Mouse (Mus musculus): ENCODE data around the gene Tubd1. TPM values are rescaled to one million over a fixed set of nuclear protein-coding genes. Genes with fewer than 3 reads are reported as not detected.
A peak's percentile ranks its signal among the peaks of the same experiment; 100 is the strongest.
"Not testable (repeated sequence)": the region's sequence is repeated elsewhere in the genome, so short reads cannot be mapped to it uniquely, and the experiment has no call there.

Gene Tubd1
- polyA plus RNA-seq (2015; fragmentation: Nextera tagmentation; extraction: Ambion mirVana) = 7.6 and 7.8 TPM in 2 replicates

DNA sequence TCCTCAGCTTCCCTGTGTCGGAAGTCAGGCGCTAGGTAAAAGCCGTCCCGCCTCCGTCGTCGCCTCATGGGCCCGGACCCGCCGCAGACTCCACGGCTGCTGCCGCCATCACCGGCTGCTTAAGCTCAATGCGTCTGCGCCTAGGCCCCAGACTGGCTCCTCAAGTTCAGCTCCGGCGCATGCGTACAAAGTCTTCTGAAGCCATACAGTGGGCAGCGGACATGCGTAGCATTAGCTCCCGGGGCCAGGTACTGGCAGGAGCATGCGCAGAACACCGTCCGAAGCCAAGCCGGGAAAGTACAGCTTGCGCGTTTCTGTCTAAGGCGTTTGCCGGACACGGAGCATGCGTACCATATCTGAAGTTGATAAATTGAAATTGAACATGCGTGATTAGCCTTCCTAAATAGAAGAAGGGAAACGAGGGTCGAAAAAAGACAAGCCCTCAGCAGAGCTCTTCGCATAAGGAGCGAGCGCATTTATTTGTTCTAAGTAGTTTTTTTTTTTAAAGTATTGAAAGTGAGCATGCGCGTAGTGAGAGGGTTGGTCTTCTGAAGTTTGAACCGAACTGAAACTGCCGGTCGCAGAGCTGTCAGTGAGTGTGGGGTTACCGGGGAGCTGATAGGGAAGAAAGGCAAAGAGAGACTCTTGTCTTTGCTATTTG lies at the start of gene Tubd1, which contains the start of gene Rps6kb1:
Tubd1 (plus strand) TSS at position 353 of the 661 bp plus-strand sequence.
Rps6kb1 (minus strand) TSS at position 167 of the 661 bp plus-strand sequence.
- Histone ChIP-seq H3K36me3 (peaks cover 5% of the 10 kb centered on the region), H3K9me3 (no peaks in the 10 kb centered on the region), H3K27ac (peak within 1 kb of the TSS; percentile 91), H3K27me3 (no peaks in the 10 kb centered on the region), H3K9ac (peak within 1 kb of the TSS; percentile 97), H3K4me2 (peak within 1 kb of the TSS; percentile 85), H3K4me1 (replicated peaks) (peaks cover 29% of the 10 kb centered on the region), H3K4me3 (peak within 1 kb of the TSS; percentile 94)
- WGBS = under 1% methylated on average over 43 of the region's 43 CpGs
- ATAC-seq (ENCODE audit: low FRiP score) = peak; percentile 98

GRCm38 (mm10) chr11:86497356-86497755 lies 47.4 kb upstream of the Tubd1 start:
- H3K36me3 ChIP-seq = peaks cover 30% of the 10 kb centered on the region
- H3K27me3 ChIP-seq = no peaks in the 10 kb centered on the region
- WGBS = 97% methylated on average over 1 of the region's 1 CpGs
- no peak overlapping the region for H3K4me2 ChIP-seq
- H3K9me3 ChIP-seq = no peaks in the 10 kb centered on the region
- H3K4me1 ChIP-seq (replicated peaks) = no peaks in the 10 kb centered on the region
- H3K4me3 ChIP-seq = no peak overlapping the region
- ATAC-seq (ENCODE audit: low FRiP score) = no peak
- H3K27ac ChIP-seq = no peak overlapping the region
- no peak overlapping the region for H3K9ac ChIP-seq

GRCm38 (mm10) chr11:86497908-86498307 lies 46.9 kb upstream of the Tubd1 start:
- Histone ChIP-seq H3K36me3 (peaks cover 32% of the 10 kb centered on the region), H3K4me3 (no peak overlapping the region), H3K27ac (no peak overlapping the region), H3K9me3 (no peaks in the 10 kb centered on the region), H3K4me1 (replicated peaks) (no peaks in the 10 kb centered on the region), H3K9ac (no peak overlapping the region), H3K4me2 (no peak overlapping the region), H3K27me3 (no peaks in the 10 kb centered on the region)
- 74% methylated on average over 3 of the region's 3 CpGs for WGBS
- no peak for ATAC-seq (ENCODE audit: low FRiP score)

DNA sequence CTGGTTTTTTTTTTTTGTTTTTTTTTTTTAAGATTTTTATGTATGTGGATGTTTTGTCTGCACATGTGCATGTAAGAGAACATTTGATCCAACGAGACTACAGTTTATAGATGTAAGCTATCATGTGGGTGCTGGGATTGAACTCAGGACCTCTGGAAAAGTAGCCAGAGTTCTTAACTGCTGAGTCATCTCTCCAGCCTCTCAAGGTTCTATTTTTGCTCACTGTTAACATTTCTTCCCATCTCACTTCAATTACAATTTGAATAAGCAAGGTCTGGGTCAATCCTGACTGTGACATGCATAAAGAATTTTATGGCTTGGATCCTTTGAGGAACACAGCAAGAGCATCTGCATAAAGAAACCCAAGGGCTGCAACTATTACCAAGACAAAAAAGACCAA lies 44.0 kb upstream of the Tubd1 start:
- Histone ChIP-seq H3K4me3 (no peak overlapping the region), H3K27me3 (no peaks in the 10 kb centered on the region), H3K4me1 (replicated peaks) (no peaks in the 10 kb centered on the region), H3K36me3 (peaks cover 43% of the 10 kb centered on the region), H3K4me2 (no peak overlapping the region), H3K9ac (no peak overlapping the region), H3K27ac (no peak overlapping the region), H3K9me3 (no peaks in the 10 kb centered on the region)
- WGBS = 92% methylated on average over 1 of the region's 1 CpGs
- ATAC-seq (ENCODE audit: low FRiP score) = no peak

- Histone ChIP-seq H3K27me3 (no peaks in the 10 kb centered on the region), H3K36me3 (peaks cover 56% of the 10 kb centered on the region), H3K4me2 (no peak overlapping the region), H3K27ac (no peak overlapping the region), H3K4me3 (no peak overlapping the region), H3K9ac (no peak overlapping the region), H3K9me3 (no peaks in the 10 kb centered on the region), H3K4me1 (replicated peaks) (no peaks in the 10 kb centered on the region)
- 97% methylated on average over 2 of the region's 2 CpGs for WGBS
- ATAC-seq (ENCODE audit: low FRiP score) = no peak
Measured at GRCm38 (mm10) chr11:86503121-86503520, 41.7 kb upstream of the Tubd1 start.

DNA sequence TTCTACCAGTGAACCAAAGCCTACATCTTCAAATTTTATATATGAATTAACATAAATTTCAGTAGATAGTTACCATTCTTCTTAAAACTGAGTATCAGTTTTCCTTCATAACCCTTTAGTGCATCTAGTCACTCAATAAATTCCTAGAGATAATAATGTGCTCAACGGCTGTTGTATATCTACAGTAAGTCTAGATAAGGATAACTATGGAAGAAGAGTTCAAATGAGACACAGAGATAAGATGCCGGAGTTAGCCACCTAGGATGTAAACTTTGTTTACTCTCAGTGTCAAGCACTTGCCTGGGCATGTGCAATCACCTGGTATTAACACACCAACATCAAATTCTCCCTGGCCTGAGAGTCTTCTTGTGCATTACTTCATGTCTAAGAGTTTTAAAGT lies 37.5 kb upstream of the Tubd1 start:
- ATAC-seq (ENCODE audit: low FRiP score) = no peak
- Histone ChIP-seq H3K9ac (no peak overlapping the region), H3K9me3 (no peaks in the 10 kb centered on the region), H3K4me3 (no peak overlapping the region), H3K4me1 (replicated peaks) (no peaks in the 10 kb centered on the region), H3K4me2 (no peak overlapping the region), H3K36me3 (peaks cover 84% of the 10 kb centered on the region), H3K27ac (no peak overlapping the region), H3K27me3 (no peaks in the 10 kb centered on the region)
- WGBS = 89% methylated on average over 2 of the region's 2 CpGs

DNA sequence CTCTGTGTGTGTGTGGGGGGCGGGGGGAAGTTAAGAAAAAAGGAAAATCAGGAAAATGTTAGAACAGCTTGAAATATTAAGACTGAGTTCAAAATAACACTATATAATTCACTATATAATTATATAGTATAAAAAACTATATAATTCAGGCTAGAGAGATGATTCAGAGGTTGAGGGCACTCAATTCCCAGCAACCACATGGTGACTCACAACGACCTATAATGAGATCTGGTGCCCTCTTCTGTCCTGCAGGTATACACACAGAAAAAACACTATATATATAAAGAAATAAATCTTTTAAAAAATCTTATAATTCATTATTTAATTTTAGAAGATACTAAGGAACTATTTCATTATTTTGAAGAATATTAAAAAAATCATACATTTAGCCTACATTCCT lies 36.8 kb upstream of the Tubd1 start:
- H3K9me3 ChIP-seq = no peaks in the 10 kb centered on the region
- no peak overlapping the region for H3K4me3 ChIP-seq
- no peak overlapping the region for H3K4me2 ChIP-seq
- WGBS = 89% methylated on average over 2 of the region's 2 CpGs
- no peak overlapping the region for H3K27ac ChIP-seq
- ATAC-seq (ENCODE audit: low FRiP score) = no peak
- H3K36me3 ChIP-seq = peaks cover 81% of the 10 kb centered on the region
- no peaks in the 10 kb centered on the region for H3K27me3 ChIP-seq
- no peaks in the 10 kb centered on the region for H3K4me1 ChIP-seq (replicated peaks)
- no peak overlapping the region for H3K9ac ChIP-seq

GRCm38 (mm10) chr11:86516620-86517019 lies 28.2 kb upstream of the Tubd1 start:
- no peak overlapping the region for H3K4me3 ChIP-seq
- no peak overlapping the region for H3K27ac ChIP-seq
- H3K4me1 ChIP-seq (replicated peaks) = no peaks in the 10 kb centered on the region
- peaks cover 68% of the 10 kb centered on the region for H3K36me3 ChIP-seq
- no peaks in the 10 kb centered on the region for H3K9me3 ChIP-seq
- WGBS = 83% methylated on average over 3 of the region's 3 CpGs
- no peak for ATAC-seq (ENCODE audit: low FRiP score)
- no peaks in the 10 kb centered on the region for H3K27me3 ChIP-seq
- H3K9ac ChIP-seq = no peak overlapping the region
- no peak overlapping the region for H3K4me2 ChIP-seq

- Histone ChIP-seq H3K9ac (no peak overlapping the region), H3K4me3 (no peak overlapping the region), H3K4me2 (no peak overlapping the region), H3K27me3 (no peaks in the 10 kb centered on the region), H3K4me1 (replicated peaks) (no peaks in the 10 kb centered on the region), H3K9me3 (no peaks in the 10 kb centered on the region), H3K36me3 (peaks cover 67% of the 10 kb centered on the region), H3K27ac (no peak overlapping the region)
- 94% methylated on average over 3 of the region's 3 CpGs for WGBS
- no peak for ATAC-seq (ENCODE audit: low FRiP score)
Measured at GRCm38 (mm10) chr11:86517229-86517628, 27.6 kb upstream of the Tubd1 start.

DNA sequence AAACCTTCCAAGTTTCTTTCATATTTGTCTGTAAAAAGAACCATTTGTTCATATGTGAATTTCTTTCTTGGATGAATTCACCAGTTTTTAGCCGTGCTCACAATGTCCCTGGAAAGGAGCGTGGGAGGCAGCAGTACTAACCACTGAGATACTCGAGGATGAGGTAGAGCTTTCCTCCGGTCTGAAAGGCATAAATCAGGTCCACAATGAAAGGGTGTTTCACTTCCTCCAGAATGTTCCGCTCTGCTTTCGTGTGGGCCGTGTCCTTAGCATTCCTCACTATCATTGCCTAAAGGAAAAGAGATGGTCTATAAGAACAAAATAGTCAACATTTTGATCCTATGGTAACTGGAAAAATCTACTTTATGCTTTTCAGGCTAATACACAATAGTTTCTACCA lies 25.0 kb upstream of the Tubd1 start:
- 87% methylated on average over 7 of the region's 7 CpGs for WGBS
- peaks cover 74% of the 10 kb centered on the region for H3K36me3 ChIP-seq

GRCm38 (mm10) chr11:86527528-86527927 lies 17.3 kb upstream of the Tubd1 start:
- 95% methylated on average over 4 of the region's 4 CpGs for WGBS
- peaks cover 78% of the 10 kb centered on the region for H3K36me3 ChIP-seq
- no peak for ATAC-seq (ENCODE audit: low FRiP score)
- H3K9me3 ChIP-seq = no peaks in the 10 kb centered on the region
- no peak overlapping the region for H3K9ac ChIP-seq
- H3K4me1 ChIP-seq (replicated peaks) = no peaks in the 10 kb centered on the region
- H3K4me2 ChIP-seq = no peak overlapping the region
- no peaks in the 10 kb centered on the region for H3K27me3 ChIP-seq
- H3K27ac ChIP-seq = no peak overlapping the region
- no peak overlapping the region for H3K4me3 ChIP-seq

More for the DNA sequence above, 25.0 kb upstream of the Tubd1 start:
- H3K9me3 ChIP-seq = no peaks in the 10 kb centered on the region
- H3K4me2 ChIP-seq = no peak overlapping the region
- no peaks in the 10 kb centered on the region for H3K27me3 ChIP-seq
- no peaks in the 10 kb centered on the region for H3K4me1 ChIP-seq (replicated peaks)
- H3K4me3 ChIP-seq = no peak overlapping the region
- no peak overlapping the region for H3K9ac ChIP-seq
- H3K27ac ChIP-seq = no peak overlapping the region
- ATAC-seq (ENCODE audit: low FRiP score) = no peak

- H3K9ac ChIP-seq = no peak overlapping the region
- H3K4me3 ChIP-seq = no peak overlapping the region
- peaks cover 51% of the 10 kb centered on the region for H3K36me3 ChIP-seq
- no peaks in the 10 kb centered on the region for H3K27me3 ChIP-seq
- no peak overlapping the region for H3K27ac ChIP-seq
- ATAC-seq (ENCODE audit: low FRiP score) = no peak
- no peaks in the 10 kb centered on the region for H3K4me1 ChIP-seq (replicated peaks)
- H3K4me2 ChIP-seq = no peak overlapping the region
- H3K9me3 ChIP-seq = no peaks in the 10 kb centered on the region
- WGBS = 85% methylated on average over 1 of the region's 1 CpGs
Measured at GRCm38 (mm10) chr11:86532834-86533233, 12.0 kb upstream of the Tubd1 start.

DNA sequence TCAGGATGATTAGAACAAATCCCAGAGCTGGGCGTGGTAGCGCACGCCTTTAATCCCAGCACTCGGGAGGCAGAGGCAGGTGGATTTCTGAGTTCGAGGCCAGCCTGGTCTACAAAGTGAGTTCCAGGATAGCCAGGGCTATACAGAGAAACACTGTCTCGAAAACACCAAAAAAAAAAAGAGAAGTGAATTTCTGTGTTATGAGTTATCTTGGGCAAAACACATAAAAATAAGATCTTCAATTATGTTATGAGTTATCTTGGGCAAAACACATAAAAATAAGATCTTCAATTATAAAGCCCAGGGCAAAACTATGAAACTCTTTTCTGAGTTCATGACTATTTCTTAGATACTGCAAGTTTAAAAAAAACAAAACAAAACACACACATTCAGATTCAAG lies 11.5 kb upstream of the Tubd1 start:
- not testable (repeated sequence) for H3K9me3 ChIP-seq; H3K4me2 ChIP-seq; H3K4me3 ChIP-seq; ATAC-seq (ENCODE audit: low FRiP score); H3K4me1 ChIP-seq (replicated peaks); H3K9ac ChIP-seq; H3K27ac ChIP-seq; H3K27me3 ChIP-seq
- peaks cover 48% of the 10 kb centered on the region for H3K36me3 ChIP-seq
- 95% methylated on average over 6 of the region's 6 CpGs for WGBS

Measured in hindbrain, embryonic 13.5 days (tissue).